Mouse (Mus musculus) spleen, adult 10 weeks (tissue): ENCODE data around the gene Dcst1. TPM values are rescaled to one million over a fixed set of nuclear protein-coding genes. Genes with fewer than 3 reads are reported as not detected.

ENCODE experiments used
- polyA plus RNA-seq: library from polyadenylated mRNA; stranded (reverse); fragments of 350-450 nt; fragmentation: Illumina TruSeq; extraction: RNeasy Lipid Tissue Mini Kit (QIAGEN cat#74804); gene quantifications from one replicate; pipeline ENCODE4 v1.2.3, GENCODE M21; 2015; ENCODE audit warnings: low replicate concordance; ENCODE audit not compliant: insufficient read depth

The Dcst1 gene
- polyA plus RNA-seq = 0.44 TPM

GRCm38 (mm10) chr3:89365153-89365485, at the start of gene Dcst1:
Gene Dcst1 (minus strand): TSS chr3:89365253.

DNA sequence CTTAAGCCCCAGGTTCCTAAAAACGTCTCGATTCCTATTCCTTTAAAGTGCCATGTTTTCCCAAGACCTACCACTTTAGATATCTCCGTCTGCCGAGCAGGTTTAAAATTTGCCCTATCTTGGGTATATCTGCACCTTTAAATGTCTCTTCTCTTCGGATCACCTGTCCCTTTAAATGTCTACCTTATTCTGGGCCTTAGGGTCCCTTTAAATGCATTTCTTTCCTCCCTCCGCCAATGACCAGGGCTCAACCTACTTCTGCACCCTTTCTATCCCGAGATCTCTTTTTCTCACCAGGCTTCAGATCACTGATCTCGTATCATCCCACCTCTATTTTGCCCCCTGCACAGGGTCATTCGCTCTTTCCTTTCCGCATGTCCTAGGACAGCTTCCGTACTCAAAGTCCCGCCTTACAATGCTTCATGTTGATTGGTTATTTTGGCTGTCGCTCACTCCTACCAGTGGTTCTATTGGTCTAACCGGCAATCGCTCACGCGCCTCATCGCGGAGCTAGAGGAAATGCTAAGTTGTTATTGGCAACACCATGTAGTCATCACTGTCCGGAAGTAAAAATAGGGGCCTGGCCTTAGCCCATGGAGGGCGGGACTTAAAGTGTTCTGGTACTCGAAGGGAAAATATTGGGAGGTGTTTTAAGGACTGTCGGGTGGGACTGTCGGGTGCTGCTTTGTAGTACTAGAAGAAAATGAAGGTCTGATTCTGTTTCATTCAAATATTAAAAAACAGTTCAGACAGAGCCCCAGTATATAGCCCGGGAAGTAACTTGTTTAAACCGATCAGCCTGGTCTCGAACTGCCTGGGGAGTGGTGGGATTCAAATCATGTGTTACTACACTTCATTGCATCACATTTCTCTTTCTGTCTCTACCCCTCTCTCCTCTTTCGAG, 46.7 kb upstream of the Dcst1 start, which contains the start of gene Flad1:
TSS of gene Flad1 (minus strand) at position 381 of the 904 bp plus-strand sequence.

GRCm38 (mm10) chr3:89402693-89403092, 37.6 kb upstream of the Dcst1 start, which contains the start of gene Lenep:
Gene Lenep (minus strand): TSS chr3:89402793.

DNA sequence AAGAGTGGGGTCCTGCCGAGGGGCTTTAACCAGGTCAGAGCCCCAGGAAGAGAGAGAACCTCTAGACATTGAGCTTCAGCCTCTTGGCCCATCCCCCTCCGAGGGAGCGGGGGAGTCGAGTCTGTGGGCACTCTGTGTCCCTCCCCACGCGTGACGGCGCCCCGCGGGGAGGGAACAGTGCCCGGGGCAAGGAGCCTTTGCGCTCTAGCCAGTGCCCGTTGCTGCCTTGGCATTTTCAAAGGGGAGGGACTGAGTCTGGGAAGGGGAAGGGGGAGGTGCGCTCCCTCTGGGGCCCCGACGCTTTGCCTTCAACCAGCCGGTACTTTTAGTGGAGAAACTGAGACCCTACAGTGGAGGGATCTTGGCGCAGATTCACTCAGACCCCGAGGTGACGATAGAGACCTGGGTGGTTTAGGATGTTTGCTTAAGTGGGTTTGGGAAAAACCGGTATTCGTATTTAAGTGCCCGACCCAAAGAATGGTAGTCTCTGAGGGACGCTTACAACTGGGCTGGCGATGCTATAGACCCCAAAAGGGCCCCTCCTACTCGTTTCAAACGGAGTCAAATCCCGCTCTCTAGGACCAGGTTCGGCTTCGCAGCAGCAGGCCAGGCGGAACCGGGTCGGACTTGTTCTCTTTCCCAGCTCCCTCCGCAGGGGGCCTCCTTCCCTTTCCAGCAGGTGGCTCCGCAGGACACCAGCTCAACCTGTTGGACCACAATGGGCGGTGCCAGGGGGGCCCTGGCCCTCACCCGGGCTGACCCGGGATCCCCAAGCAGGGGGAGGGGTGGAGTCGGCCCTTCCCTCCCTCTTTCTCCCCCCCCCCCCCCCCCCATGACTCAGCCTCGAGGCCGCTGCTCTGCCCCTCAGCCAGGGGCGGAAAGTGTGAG, 29.2 kb upstream of the Dcst1 start, which contains the start of gene Zbtb7b:
TSS of gene Zbtb7b (minus strand) at position 771 of the 888 bp plus-strand sequence.

DNA sequence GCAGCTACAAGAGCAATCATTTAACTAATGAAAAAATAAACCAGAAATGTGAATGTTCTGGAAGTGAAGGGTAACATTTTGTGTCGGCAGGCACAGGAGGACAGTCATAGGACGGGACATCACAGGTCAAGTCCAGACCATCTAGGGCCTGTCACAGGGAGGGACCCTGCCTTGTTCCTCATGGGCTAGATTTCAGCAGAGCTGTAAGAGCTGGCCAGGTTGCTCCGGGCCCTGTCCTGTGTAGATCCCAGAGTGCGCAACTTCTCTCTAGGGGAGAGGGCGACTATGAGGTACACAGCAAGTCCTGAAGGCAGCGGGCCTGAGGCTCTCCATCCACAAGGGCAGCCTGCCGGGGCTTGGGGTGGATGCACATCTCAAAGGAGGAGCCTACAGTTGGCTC, 3.4 kb downstream of the Dcst1 start, which contains the start of gene Dcst2:
TSS of gene Dcst2 (plus strand) at position 301 of the 400 bp plus-strand sequence.

GRCm38 (mm10) chr3:89349869-89350501, 15.1 kb downstream of the Dcst1 start, which contains the start of gene Adam15:
Gene Adam15 (minus strand): TSS chr3:89349996.

GRCm38 (mm10) chr3:89337721-89338578, 27.1 kb downstream of the Dcst1 start, which contains the start of gene Efna4:
Gene Efna4 (minus strand): TSS chr3:89338028.

GRCm38 (mm10) chr3:89322514-89323165, 42.4 kb downstream of the Dcst1 start, which contains the start of gene Efna3:
Gene Efna3 (minus strand): TSS chr3:89322965.

Other genes with a start within 250 kb of the Dcst1 start
- 1.8 TPM for gene Pklr, start 229.1 kb downstream of the Dcst1 start, polyA plus RNA-seq
- gene Hcn3, start 205.1 kb downstream of the Dcst1 start, polyA plus RNA-seq = 0.23 TPM
- 91.6 TPM for gene Clk2, start 200.5 kb downstream of the Dcst1 start, polyA plus RNA-seq
- 49.7 TPM for gene Scamp3, start 187.8 kb downstream of the Dcst1 start, polyA plus RNA-seq
- 19.3 TPM for gene Fam189b, start 182.1 kb downstream of the Dcst1 start, polyA plus RNA-seq
- gene Gba, start 162.3 kb downstream of the Dcst1 start, polyA plus RNA-seq = 71.7 TPM
- 2.9 TPM for gene Thbs3, start 150.1 kb downstream of the Dcst1 start, polyA plus RNA-seq
- gene Mtx1, start 138.2 kb downstream of the Dcst1 start, polyA plus RNA-seq = 58.4 TPM
- gene Muc1, start 136.2 kb downstream of the Dcst1 start, polyA plus RNA-seq = 0.52 TPM
- gene Krtcap2, start 119.3 kb downstream of the Dcst1 start, polyA plus RNA-seq = 83.8 TPM
- gene Trim46, start 118.9 kb downstream of the Dcst1 start, polyA plus RNA-seq = 0.54 TPM
- 3.5 TPM for gene Dpm3, start 105.9 kb downstream of the Dcst1 start, polyA plus RNA-seq
- gene Slc50a1, start 94.7 kb downstream of the Dcst1 start, polyA plus RNA-seq = 93.1 TPM
- gene Efna1, start 84.1 kb downstream of the Dcst1 start, polyA plus RNA-seq = 3.6 TPM
- gene Efna3, start 42.3 kb downstream of the Dcst1 start, polyA plus RNA-seq = not detected
- gene Efna4, start 27.2 kb downstream of the Dcst1 start, polyA plus RNA-seq = not detected
- 18.7 TPM for gene Adam15, start 15.3 kb downstream of the Dcst1 start, polyA plus RNA-seq
- 0.36 TPM for gene Dcst2, start 3.3 kb downstream of the Dcst1 start, polyA plus RNA-seq
- 14.7 TPM for gene Zbtb7b, start 29.5 kb upstream of the Dcst1 start, polyA plus RNA-seq
- 5.6 TPM for gene Lenep, start 37.5 kb upstream of the Dcst1 start, polyA plus RNA-seq
- gene Flad1, start 46.6 kb upstream of the Dcst1 start, polyA plus RNA-seq = 16.6 TPM
- 31.1 TPM for gene Cks1b, start 53.1 kb upstream of the Dcst1 start, polyA plus RNA-seq
- gene Shc1, start 53.2 kb upstream of the Dcst1 start, polyA plus RNA-seq = 56.3 TPM
- gene Pygo2, start 65.0 kb upstream of the Dcst1 start, polyA plus RNA-seq = 34.0 TPM
- 51.6 TPM for gene Pbxip1, start 71.5 kb upstream of the Dcst1 start, polyA plus RNA-seq
- 16.0 TPM for gene Pmvk, start 89.3 kb upstream of the Dcst1 start, polyA plus RNA-seq
- 0.35 TPM for gene Kcnn3, start 154.9 kb upstream of the Dcst1 start, polyA plus RNA-seq